Comparison of ENCODE assay signal across 13 mouse cellular contexts in genomic region chr15:79411363-79412065, GRCm38 (mm10). TPM values are rescaled to one million over a fixed set of nuclear protein-coding genes. Genes with fewer than 3 reads are reported as not detected.
DNase-seq lines count a peak whose midpoint lies in the region; ATAC-seq and TF ChIP-seq lines count a peak whose summit lies in the region.
"Had no signal": no experiment of that assay in that cellular context is flagged by ENCODE, and none has a peak within 500 bp of the region (broad histone marks: within the 10 kb centered on the region; RNA-seq: fewer than 3 reads in every experiment).

No protein-coding gene starts in this region.

- DNase-seq in gastrocnemius, adult 2 months: no peak
- DNase-seq in gastrocnemius, postnatal 25 days: no peak
- DNase-seq in lung, embryonic 14.5 days: peak; percentile 34
- no peak for DNase-seq in lung, postnatal 25 days (ENCODE audit: low spot score)
- DNase-seq in splenic B cell, adult 2 months (ENCODE audit: low read depth, low spot score): peak; percentile 23
- no peak for DNase-seq in cerebellum, postnatal 4 days (ENCODE audit: low spot score in 2 of 2)
- DNase-seq in gastrocnemius, postnatal 4 days (ENCODE audit: low spot score in 2 of 2): no peak
- DNase-seq: cerebellum, adult 8-10 months; heart, postnatal 4 days; kidney, adult 8-10 months had no signal

- TF ChIP-seq POLR2A in bone marrow, adult 2 months (IDR thresholded peaks at IDR 0.05; ENCODE audit: borderline replicate concordance, control insufficient read depth, low read depth, low read length): no peak

- 72% methylated on average over 10 of the region's 10 CpGs for WGBS in lung, embryonic 14.5 days
- 64% methylated on average over 10 of the region's 10 CpGs for WGBS in bone marrow, adult 2 months

- ATAC-seq in lung, embryonic 14.5 days (ENCODE audit: insufficient read depth): no peak

- no peaks in the 10 kb centered on the region for H3K4me1 ChIP-seq in lung, embryonic 14.5 days (ENCODE audit: insufficient read depth)
- H3K4me1 ChIP-seq in bone marrow, adult 2 months (ENCODE audit: control insufficient read depth, insufficient read depth, low read length): peaks cover 8% of the 10 kb centered on the region

- no peaks in the 10 kb centered on the region for H3K27me3 ChIP-seq in lung, embryonic 14.5 days (ENCODE audit: insufficient read depth, low read length)
- H3K27me3 ChIP-seq in splenic B cell, adult 2 months (ENCODE audit: control insufficient read depth, insufficient read depth, low read length, poor library complexity, severe bottlenecking): no peaks in the 10 kb centered on the region; the same call in 1 of the 2 replicates
- H3K27me3 ChIP-seq: limb, embryonic 15.5 days had no signal

- no peak overlapping the region for H3K4me3 ChIP-seq in gastrocnemius, adult 2 months
- no peak overlapping the region for H3K4me3 ChIP-seq in lung, embryonic 14.5 days (ENCODE audit: low read depth, low read length)
- no peak overlapping the region for H3K4me3 ChIP-seq in bone marrow, adult 2 months (replicated peaks; ENCODE audit: control insufficient read depth, low read depth, low read length)
- H3K4me3 ChIP-seq: limb, embryonic 15.5 days; myocyte had no signal

- H3K9me3 ChIP-seq in lung, embryonic 14.5 days (ENCODE audit: low read depth, low read length): no peaks in the 10 kb centered on the region
- H3K9me3 ChIP-seq: limb, embryonic 15.5 days had no signal

- H3K36me3 ChIP-seq in lung, embryonic 14.5 days (ENCODE audit: insufficient read depth): peaks cover 5% of the 10 kb centered on the region; the same call in 1 of the 2 replicates
- H3K36me3 ChIP-seq in splenic B cell, adult 2 months (ENCODE audit: control insufficient read depth, insufficient read depth, low read length, poor library complexity, severe bottlenecking): no peaks in the 10 kb centered on the region

- no peak overlapping the region for H3K4me2 ChIP-seq in lung, embryonic 14.5 days
- H3K4me2 ChIP-seq: limb, embryonic 15.5 days had no signal

- H3K27ac ChIP-seq in gastrocnemius, adult 2 months: peak overlapping the region; percentile 63
- no peak overlapping the region for H3K27ac ChIP-seq in lung, embryonic 14.5 days (ENCODE audit: low read depth)
- H3K27ac ChIP-seq in bone marrow, adult 2 months (ENCODE audit: control insufficient read depth, insufficient read depth, low read depth, low read length, poor library complexity): no peak overlapping the region
- H3K27ac ChIP-seq: limb, embryonic 15.5 days had no signal

- peak; percentile 51 for TF ChIP-seq CTCF in gastrocnemius, adult 2 months (IDR thresholded peaks at IDR 0.05)
- peak; percentile 36; the same call in 1 of the 2 replicates for TF ChIP-seq CTCF in lung, embryonic 14.5 days (IDR thresholded peaks at IDR 0.05; ENCODE audit: low read depth)
- peak; percentile 61 for TF ChIP-seq CTCF in bone marrow, adult 2 months (IDR thresholded peaks at IDR 0.05; ENCODE audit: control insufficient read depth, insufficient read depth, low read length)

- H3K9ac ChIP-seq in lung, embryonic 14.5 days: no peak overlapping the region
- H3K9ac ChIP-seq: limb, embryonic 15.5 days had no signal

- intact Hi-C loops in gastrocnemius, adult 2 months (cut with DNase I): loop anchor here (2.0 kb wide), 1 partner anchor 55 kb away; no protein-coding TSS in a partner anchor

RNA-seq across cellular contexts. Expression of gene Tmem184b, which starts 8.1 kb away (rescaled TPM):
- total RNA-seq in gastrocnemius, adult 2 months (2021): 10 to 100 TPM; 26.1 to 36.7 TPM
- 10 to 100 TPM; 28.4 to 30.4 TPM for total RNA-seq in gastrocnemius, postnatal 25 days (2021)
- 77.3 and 78.3 TPM in 2 replicates for polyA plus RNA-seq in lung, embryonic 14.5 days (2014; fragmentation: Nextera tagmentation; extraction: Ambion mirVana)
- polyA plus RNA-seq in bone marrow, adult 2 months (2011; ENCODE audit: insufficient read depth, insufficient read length, low replicate concordance, missing spikeins): 4.9 and 19.1 TPM in 2 replicates
- 10 to 100 TPM; 72.4 to 77.4 TPM for total RNA-seq in gastrocnemius, postnatal 4 days (2021)

RNA-seq across cellular contexts. Expression of gene Csnk1e, which starts 43.9 kb away (rescaled TPM):
- total RNA-seq in gastrocnemius, adult 2 months (2021): 10 to 100 TPM; 41.8 to 61.4 TPM
- total RNA-seq in gastrocnemius, postnatal 25 days (2021): 10 to 100 TPM; 43.1 to 43.9 TPM
- 93.2 and 99.6 TPM in 2 replicates for polyA plus RNA-seq in lung, embryonic 14.5 days (2014; fragmentation: Nextera tagmentation; extraction: Ambion mirVana)
- polyA plus RNA-seq in bone marrow, adult 2 months (2011; ENCODE audit: insufficient read depth, insufficient read length, low replicate concordance, missing spikeins): 12.3 and 34.2 TPM in 2 replicates
- 10 to 100 TPM; 81.1 to 89.2 TPM for total RNA-seq in gastrocnemius, postnatal 4 days (2021)

Comparison
In these comparisons a context has a peak if more than half of its experiments do, and no peak if none do; other contexts are left out.
1. DNase-seq: peak in lung, embryonic 14.5 days (single experiment) and splenic B cell, adult 2 months (single experiment); none in gastrocnemius, adult 2 months (single experiment), gastrocnemius, postnatal 25 days (single experiment), lung, postnatal 25 days (single experiment), cerebellum, postnatal 4 days (0 of 2) and gastrocnemius, postnatal 4 days (0 of 2).
2. Peak in every context shown above with its lines, with median percentiles within 50 percentile points of each other: CTCF ChIP-seq.